Mouse (Mus musculus) kidney, embryonic 16.5 days (tissue): ENCODE measurements around the gene Rps15. TPM values are rescaled to one million over a fixed set of nuclear protein-coding genes. Genes with fewer than 3 reads are reported as not detected.

Experiments
- ATAC-seq: fragments of 200-750 bp; cut with Nextera tagmentation; 2 replicates; pipeline ENCODE4 v1.8.0; 2017; ENCODE audit warnings: moderate TSS enrichment; ENCODE audit not compliant: low FRiP score, low TSS enrichment
- H3K27ac ChIP-seq: fragments of 300-500 bp; sonication (generic); 2 replicates; pipeline ENCODE4 v1.5.1; 2014; ENCODE audit warnings: low read length
- H3K27me3 ChIP-seq: fragments of 300-500 bp; sonication (generic); 2 replicates; pipeline ENCODE4 v1.6.1; 2014; ENCODE audit warnings: low read length, control low read depth, mixed read lengths; ENCODE audit not compliant: insufficient read depth
- H3K36me3 ChIP-seq: fragments of 300-500 bp; sonication (generic); 2 replicates; pipeline ENCODE4 v1.6.1; 2014; ENCODE audit warnings: low read length, control low read depth, mixed read lengths; ENCODE audit not compliant: insufficient read depth
- H3K4me1 ChIP-seq: fragments of 300-500 bp; sonication (generic); 2 replicates; pipeline ENCODE4 v1.6.1; 2014; ENCODE audit warnings: low read length, control low read depth, mixed read lengths; ENCODE audit not compliant: insufficient read depth
- H3K4me2 ChIP-seq: fragments of 300-500 bp; sonication (generic); replicated peaks from 2 replicates; pipeline ENCODE4 v1.6.1; 2014; ENCODE audit warnings: low read depth, low read length
- H3K4me3 ChIP-seq: fragments of 300-500 bp; sonication (generic); 2 replicates; pipeline ENCODE4 v1.5.1; 2014; ENCODE audit warnings: mild to moderate bottlenecking, low read length
- H3K9ac ChIP-seq: fragments of 300-500 bp; sonication (generic); replicated peaks from 2 replicates; pipeline ENCODE4 v1.6.1; 2014; ENCODE audit warnings: low read length
- H3K9me3 ChIP-seq: fragments of 300-500 bp; sonication (generic); 2 replicates; pipeline ENCODE4 v1.6.1; 2016; ENCODE audit warnings: low read length, control low read depth
- WGBS: fragments of 180-500 bp; shearing (Covaris S2); extraction: QIAGEN DNeasy Blood & Tissue Kit; methylation state at CpG from one replicate; pipeline ENCODE4 v1.1.7; 2014; 5-methylcytosine and 5-hydroxymethylcytosine counted together
- polyA plus RNA-seq: library from polyadenylated mRNA; unstranded; fragments of >200 nt; fragmentation: Nextera tagmentation; extraction: Ambion mirVana; gene quantifications from 2 replicates; pipeline ENCODE4 v1.2.1, GENCODE M21; 2015

Rps15 gene
- polyA plus RNA-seq, 1 experiment from 2014 or later = 899 TPM

DNA sequence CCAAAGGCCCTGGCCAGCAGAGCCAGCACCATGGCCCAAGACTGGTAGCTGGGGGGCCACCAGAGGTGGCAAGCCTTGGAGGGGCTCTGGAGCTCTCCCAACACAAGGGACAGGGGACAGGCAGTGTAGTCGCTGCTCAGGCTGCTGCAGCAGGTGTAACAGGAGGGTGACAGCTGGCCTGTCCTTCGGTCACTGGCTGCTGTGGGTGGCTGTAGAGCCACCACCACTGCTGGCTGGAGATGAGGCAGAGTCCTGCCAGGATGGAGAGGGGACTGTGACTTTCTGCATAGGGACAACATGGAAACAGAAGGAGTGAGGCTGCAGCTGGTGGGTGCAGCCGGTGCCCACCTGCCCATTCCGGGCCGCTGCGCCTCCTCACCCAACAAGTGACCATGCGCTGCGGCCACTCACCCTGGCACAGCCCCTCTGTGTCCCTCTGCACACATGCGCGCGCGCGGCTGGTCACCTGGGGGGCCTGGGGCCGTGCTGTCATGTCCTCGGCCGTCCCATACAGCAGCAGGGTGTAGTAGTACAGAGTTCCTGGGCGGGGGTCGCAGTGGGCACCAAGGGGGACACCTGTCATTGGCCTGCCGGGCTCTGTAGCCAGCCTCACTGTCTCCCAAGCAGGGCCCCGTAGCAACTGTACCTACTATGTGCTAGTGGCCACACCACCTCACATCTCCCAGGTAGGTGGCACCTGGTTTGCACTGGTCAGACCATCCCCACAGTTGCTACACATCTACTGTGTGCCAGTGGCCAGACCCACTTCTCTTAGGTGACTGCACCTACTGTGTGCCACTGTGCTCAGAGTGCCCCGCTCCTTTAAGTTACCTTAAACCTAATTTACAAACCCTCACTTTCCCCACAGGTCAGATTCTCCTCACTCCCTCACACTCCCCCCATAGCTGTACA lies 29.7 kb downstream of the Rps15 start:
- Histone ChIP-seq H3K4me2 (peak overlapping the region; percentile 98), H3K4me3 (peak overlapping the region; percentile 67; the same call in 1 of the 2 replicates), H3K36me3 (0 out of 2 replicates have a peak, but pooled peaks cover 4% of the 10 kb centered on the region), H3K9me3 (no peaks in the 10 kb centered on the region), H3K27me3 (peaks cover 7% of the 10 kb centered on the region; the same call in 1 of the 2 replicates), H3K9ac (no peak overlapping the region), H3K4me1 (peaks cover 25% of the 10 kb centered on the region), H3K27ac (no peak overlapping the region)
- 91% methylated on average over 21 of the region's 21 CpGs for WGBS
- ATAC-seq = no peak

DNA sequence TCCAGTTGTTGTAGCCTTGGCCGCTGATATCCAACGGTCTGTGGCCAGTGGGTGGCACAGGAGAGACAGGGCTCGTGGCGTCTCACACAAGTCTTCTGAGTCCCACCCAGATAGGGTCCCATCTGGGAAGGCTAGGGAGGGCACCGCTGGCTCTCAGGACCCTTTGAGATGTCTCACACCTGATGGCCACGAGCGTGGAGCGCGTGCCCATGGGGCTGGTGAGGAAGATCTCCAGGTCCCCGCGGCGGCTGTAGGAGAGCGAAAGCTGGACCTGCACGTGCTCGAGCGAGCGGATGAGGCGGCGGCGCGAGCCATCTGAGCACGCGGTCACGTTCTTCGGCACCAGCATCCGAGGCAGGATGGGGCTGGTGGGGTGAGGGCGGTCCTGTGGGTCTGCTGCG lies 30.6 kb downstream of the Rps15 start:
- WGBS = 3% methylated on average over 28 of the region's 28 CpGs
- H3K4me1 ChIP-seq = peaks cover 25% of the 10 kb centered on the region

GRCm38 (mm10) chr10:80323261-80324119 lies 31.2 kb downstream of the Rps15 start:
- peak; percentile 43 for ATAC-seq
- peak overlapping the region; percentile 98 for H3K4me2 ChIP-seq
- under 1% methylated on average over 40 of the region's 46 CpGs for WGBS
- H3K9me3 ChIP-seq = no peaks in the 10 kb centered on the region
- peak overlapping the region; percentile 67 for H3K4me3 ChIP-seq
- H3K36me3 ChIP-seq = 0 out of 2 replicates have a peak, but pooled peaks cover 4% of the 10 kb centered on the region
- peaks cover 25% of the 10 kb centered on the region for H3K4me1 ChIP-seq
- 0 out of 2 replicates have a peak overlapping the region, but pooled peaks have one; percentile 18 for H3K27ac ChIP-seq
- no peaks in the 10 kb centered on the region for H3K27me3 ChIP-seq
- peak overlapping the region; percentile 73 for H3K9ac ChIP-seq

More for the DNA sequence above, 30.6 kb downstream of the Rps15 start:
- peak; percentile 7; the same call in 1 of the 2 replicates for ATAC-seq
- no peak overlapping the region for H3K27ac ChIP-seq
- H3K36me3 ChIP-seq = 0 out of 2 replicates have a peak, but pooled peaks cover 4% of the 10 kb centered on the region
- H3K9me3 ChIP-seq = no peaks in the 10 kb centered on the region
- H3K27me3 ChIP-seq = no peaks in the 10 kb centered on the region; the same call in 1 of the 2 replicates
- H3K9ac ChIP-seq = peak overlapping the region; percentile 73
- peak overlapping the region; percentile 98 for H3K4me2 ChIP-seq
- peak overlapping the region; percentile 67 for H3K4me3 ChIP-seq

GRCm38 (mm10) chr10:80324120-80325037 lies 32.1 kb downstream of the Rps15 start:
- Histone ChIP-seq H3K9me3 (no peaks in the 10 kb centered on the region), H3K27me3 (no peaks in the 10 kb centered on the region), H3K4me3 (peak overlapping the region; percentile 67; the same call in 1 of the 2 replicates), H3K27ac (no peak overlapping the region), H3K4me1 (peaks cover 27% of the 10 kb centered on the region), H3K9ac (no peak overlapping the region; the same call in 1 of the 2 replicates), H3K4me2 (peak overlapping the region; percentile 98), H3K36me3 (no peaks in the 10 kb centered on the region)
- no peak for ATAC-seq
- WGBS = 81% methylated on average over 17 of the region's 17 CpGs

- Histone ChIP-seq H3K27ac (no peak overlapping the region), H3K9me3 (no peaks in the 10 kb centered on the region), H3K27me3 (no peaks in the 10 kb centered on the region), H3K9ac (no peak overlapping the region), H3K4me3 (no peak overlapping the region), H3K4me1 (peaks cover 22% of the 10 kb centered on the region), H3K36me3 (no peaks in the 10 kb centered on the region), H3K4me2 (no peak overlapping the region)
- 78% methylated on average over 21 of the region's 21 CpGs for WGBS
- no peak for ATAC-seq
These were observed 32.8 kb downstream of the Rps15 start for GRCm38 (mm10) chr10:80325045-80325444.

- Histone ChIP-seq H3K27ac (peak within 1 kb of the TSS; percentile 70), H3K9ac (peak within 1 kb of the TSS; percentile 69), H3K4me2 (peak within 1 kb of the TSS; percentile 97)
These were observed 37.2 kb downstream of the Rps15 start, which contains the start of the genes Pcsk4 and Reep6 for GRCm38 (mm10) chr10:80329273-80330081. Gene Pcsk4 (minus strand): TSS chr10:80329498. Gene Reep6 (plus strand): TSS chr10:80329953.

GRCm38 (mm10) chr10:80330084-80330483 lies 37.8 kb downstream of the Rps15 start:
- no peak for ATAC-seq
- no peaks in the 10 kb centered on the region; the same call in 1 of the 2 replicates for H3K27me3 ChIP-seq
- H3K4me3 ChIP-seq = peak overlapping the region; percentile 59
- H3K9ac ChIP-seq = peak overlapping the region; percentile 69
- no peaks in the 10 kb centered on the region for H3K9me3 ChIP-seq
- H3K4me2 ChIP-seq = peak overlapping the region; percentile 97
- WGBS = 2% methylated on average over 41 of the region's 41 CpGs
- peaks cover 17% of the 10 kb centered on the region for H3K4me1 ChIP-seq
- H3K27ac ChIP-seq = 0 out of 2 replicates have a peak overlapping the region, but pooled peaks have one; percentile 17
- no peaks in the 10 kb centered on the region for H3K36me3 ChIP-seq

More at GRCm38 (mm10) chr10:80329273-80330081, 37.2 kb downstream of the Rps15 start, which contains the start of the genes Pcsk4 and Reep6:
- Histone ChIP-seq H3K4me1 (peaks cover 17% of the 10 kb centered on the region), H3K36me3 (no peaks in the 10 kb centered on the region), H3K4me3 (peak within 1 kb of the TSS; percentile 59), H3K9me3 (no peaks in the 10 kb centered on the region), H3K27me3 (no peaks in the 10 kb centered on the region; the same call in 1 of the 2 replicates)
- ATAC-seq = peak; percentile 96
- WGBS = 4% methylated on average over 36 of the region's 36 CpGs

GRCm38 (mm10) chr10:80330888-80331287 lies 38.6 kb downstream of the Rps15 start:
- H3K9ac ChIP-seq = no peak overlapping the region
- peak overlapping the region; percentile 97 for H3K4me2 ChIP-seq
- no peak overlapping the region for H3K4me3 ChIP-seq
- H3K27ac ChIP-seq = no peak overlapping the region
- no peak for ATAC-seq
- no peaks in the 10 kb centered on the region for H3K36me3 ChIP-seq
- peaks cover 17% of the 10 kb centered on the region for H3K4me1 ChIP-seq
- no peaks in the 10 kb centered on the region; the same call in 1 of the 2 replicates for H3K27me3 ChIP-seq
- H3K9me3 ChIP-seq = no peaks in the 10 kb centered on the region
- 79% methylated on average over 2 of the region's 2 CpGs for WGBS
